Mouse (Mus musculus): ENCODE data around the gene Vgll4. TPM values are rescaled to one million over a fixed set of nuclear protein-coding genes. Genes with fewer than 3 reads are reported as not detected.

Vgll4 gene
- 10 to 100 TPM; 54.7 to 57.4 TPM for total RNA-seq (2021)
- long read RNA-seq, experiment 1, transcript Vgll4-201 (5 exons, 2,028 nt) = major isoform, 11 of 25 reads
- long read RNA-seq, experiment 1, partial matches to known transcripts = 2 of 25 reads
- long read RNA-seq, experiment 1, other reads (novel, unspliced or antisense) = 7 of 25 reads
- long read RNA-seq, experiment 2, partial matches to known transcripts = 0 of 1 reads
- long read RNA-seq, experiment 2, other reads (novel, unspliced or antisense) = 0 of 1 reads

- DNase-seq = peak; percentile 74 to 79
These were observed at the start of gene Vgll4 for GRCm38 (mm10) chr6:114969213-114970120. TSS of gene Vgll4 (minus strand) at chr6:114969994.

GRCm38 (mm10) chr6:115015461-115015860 is 45.7 kb upstream of the Vgll4 start:
- no peak for DNase-seq

GRCm38 (mm10) chr6:115013574-115013973 is 43.8 kb upstream of the Vgll4 start:
- no peak for DNase-seq

- no peak for DNase-seq
These were observed 42.0 kb upstream of the Vgll4 start for GRCm38 (mm10) chr6:115011792-115012191.

GRCm38 (mm10) chr6:115010815-115011214 is 41.0 kb upstream of the Vgll4 start:
- no peak for DNase-seq

GRCm38 (mm10) chr6:115010304-115010703 is 40.5 kb upstream of the Vgll4 start:
- DNase-seq = no peak

GRCm38 (mm10) chr6:115007728-115008127 is 37.9 kb upstream of the Vgll4 start:
- peak; percentile 80 to 84 for DNase-seq

GRCm38 (mm10) chr6:115006948-115007347 is 37.2 kb upstream of the Vgll4 start:
- no peak for DNase-seq

GRCm38 (mm10) chr6:115006065-115006464 is 36.3 kb upstream of the Vgll4 start:
- DNase-seq = no peak

- DNase-seq = peak in 1 of 2 experiments; percentile 12
These were observed 35.6 kb upstream of the Vgll4 start for GRCm38 (mm10) chr6:115005351-115005890.

- DNase-seq = no peak
These were observed 34.8 kb upstream of the Vgll4 start for GRCm38 (mm10) chr6:115004636-115005035.

- DNase-seq = no peak
These were observed 28.7 kb upstream of the Vgll4 start for GRCm38 (mm10) chr6:114998374-114999031.

- no peak for DNase-seq
These were observed 27.7 kb upstream of the Vgll4 start for GRCm38 (mm10) chr6:114997471-114997870.

- no peak for DNase-seq
These were observed 27.1 kb upstream of the Vgll4 start for GRCm38 (mm10) chr6:114996910-114997309.

- DNase-seq = no peak
These were observed 24.3 kb upstream of the Vgll4 start for GRCm38 (mm10) chr6:114994079-114994478.

GRCm38 (mm10) chr6:114993659-114994058 is 23.9 kb upstream of the Vgll4 start:
- no peak for DNase-seq

- DNase-seq = no peak
These were observed 22.1 kb upstream of the Vgll4 start for GRCm38 (mm10) chr6:114991909-114992308.

- peak in 1 of 2 experiments; percentile 41 for DNase-seq
These were observed 18.8 kb upstream of the Vgll4 start for GRCm38 (mm10) chr6:114988619-114988980.

GRCm38 (mm10) chr6:114987966-114988618 is 18.3 kb upstream of the Vgll4 start:
- no peak for DNase-seq

GRCm38 (mm10) chr6:114982671-114983070 is 12.9 kb upstream of the Vgll4 start:
- DNase-seq = no peak

- DNase-seq = no peak
These were observed 9.9 kb upstream of the Vgll4 start for GRCm38 (mm10) chr6:114979715-114980114.

- peak; percentile 36 to 55 for DNase-seq
These were observed 7.2 kb upstream of the Vgll4 start for GRCm38 (mm10) chr6:114976915-114977419.
